Mouse (Mus musculus) ES-E14 (cell line): Measurements from ENCODE around the gene Lyve1.

Source experiments
- CHD2 ChIP-seq: IDR thresholded peaks from 2 replicates; pipeline ENCODE4 v1.6.1; 2014; ENCODE audit warnings: mild to moderate bottlenecking, low read depth, low read length, inconsistent platforms
- HCFC1 ChIP-seq: IDR thresholded peaks from 2 replicates; pipeline ENCODE4 v1.6.1; 2012; ENCODE audit warnings: low read length, inconsistent platforms, borderline replicate concordance; ENCODE audit not compliant: insufficient read depth
- ZC3H11A ChIP-seq: IDR thresholded peaks from 2 replicates; pipeline ENCODE4 v1.6.1; 2012; ENCODE audit warnings: low read depth, mild to moderate bottlenecking, inconsistent platforms, low read length, borderline replicate concordance
- ZNF384 ChIP-seq: IDR thresholded peaks from 2 replicates; pipeline ENCODE4 v1.6.1; 2012; ENCODE audit warnings: low read depth, low read length, inconsistent platforms

- TF ChIP-seq HCFC1, result no peak
- TF ChIP-seq ZNF384, result no peak
- TF ChIP-seq ZC3H11A, result no peak
- TF ChIP-seq CHD2, result no peak
Measured at GRCm38 (mm10) chr7:110876965-110877364, 13.9 kb upstream of the Lyve1 start.
